Mouse (Mus musculus) stomach, postnatal 0 days (tissue): ENCODE data around the gene Fip1l1. TPM values are rescaled to one million over a fixed set of nuclear protein-coding genes. Genes with fewer than 3 reads are reported as not detected.

ENCODE experiments used
- ATAC-seq: fragments of 200-750 bp; cut with Nextera tagmentation; 2 replicates; pipeline ENCODE4 v1.8.0; 2017; ENCODE audit not compliant: low FRiP score, low TSS enrichment
- DNase-seq: peaks from one replicate; pipeline ENCODE4 v3.0.0-alpha.2; 2016; ENCODE audit warnings: low spot score
- H3K27ac ChIP-seq: fragments of 300-500 bp; sonication (generic); replicated peaks from 2 replicates; pipeline ENCODE4 v1.5.1; 2014; ENCODE audit warnings: mild to moderate bottlenecking, control low read depth
- H3K27me3 ChIP-seq: fragments of 300-500 bp; sonication (generic); 2 replicates; pipeline ENCODE4 v1.6.1; 2014; ENCODE audit warnings: low read length; ENCODE audit not compliant: control insufficient read depth, insufficient read depth
- H3K36me3 ChIP-seq: fragments of 300-500 bp; sonication (generic); 2 replicates; pipeline ENCODE4 v1.6.1; 2014; ENCODE audit warnings: low read length, mixed read lengths; ENCODE audit not compliant: control insufficient read depth, insufficient read depth
- H3K4me1 ChIP-seq: fragments of 300-500 bp; sonication (generic); replicated peaks from 2 replicates; pipeline ENCODE4 v1.6.1; 2014; ENCODE audit warnings: antibody characterized with exemption; ENCODE audit not compliant: control insufficient read depth, insufficient read depth
- H3K4me2 ChIP-seq: fragments of 300-500 bp; sonication (generic); replicated peaks from 2 replicates; pipeline ENCODE4 v1.6.1; 2014; ENCODE audit warnings: low read depth, mild to moderate bottlenecking, control low read depth, moderate library complexity
- H3K4me3 ChIP-seq: fragments of 300-500 bp; sonication (generic); 2 replicates; pipeline ENCODE4 v1.5.1; 2014; ENCODE audit warnings: low read depth, low read length, control low read depth
- H3K9ac ChIP-seq: fragments of 300-500 bp; sonication (generic); 2 replicates; pipeline ENCODE4 v1.6.1; 2014; ENCODE audit warnings: mild to moderate bottlenecking, low read length, control low read depth, mixed read lengths
- H3K9me3 ChIP-seq: fragments of 300-500 bp; sonication (generic); 2 replicates; pipeline ENCODE4 v1.6.1; 2016; ENCODE audit warnings: low read length; ENCODE audit not compliant: control insufficient read depth
- CTCF ChIP-seq: IDR thresholded peaks from 2 replicates; pipeline ENCODE4 v1.5.1; 2016; ENCODE audit warnings: antibody characterized with exemption, low read depth, mild to moderate bottlenecking, moderate library complexity
- EP300 ChIP-seq: optimal IDR thresholded peaks from 2 replicates; pipeline ENCODE3; 2016; ENCODE audit warnings: antibody characterized with exemption
- WGBS: fragments of 180-500 bp; shearing (Covaris S2); extraction: QIAGEN DNeasy Blood & Tissue Kit; methylation state at CpG from one replicate; pipeline ENCODE4 v1.1.7; 2014; 5-methylcytosine and 5-hydroxymethylcytosine counted together
- polyA plus RNA-seq: library from polyadenylated mRNA; unstranded; fragments of >200 nt; fragmentation: Nextera tagmentation; extraction: Ambion mirVana; gene quantifications from 2 replicates; pipeline ENCODE4 v1.2.1, GENCODE M21; 2015

Fip1l1 gene
- polyA plus RNA-seq, 1 experiment from 2014 or later = 33.3 TPM

DNA sequence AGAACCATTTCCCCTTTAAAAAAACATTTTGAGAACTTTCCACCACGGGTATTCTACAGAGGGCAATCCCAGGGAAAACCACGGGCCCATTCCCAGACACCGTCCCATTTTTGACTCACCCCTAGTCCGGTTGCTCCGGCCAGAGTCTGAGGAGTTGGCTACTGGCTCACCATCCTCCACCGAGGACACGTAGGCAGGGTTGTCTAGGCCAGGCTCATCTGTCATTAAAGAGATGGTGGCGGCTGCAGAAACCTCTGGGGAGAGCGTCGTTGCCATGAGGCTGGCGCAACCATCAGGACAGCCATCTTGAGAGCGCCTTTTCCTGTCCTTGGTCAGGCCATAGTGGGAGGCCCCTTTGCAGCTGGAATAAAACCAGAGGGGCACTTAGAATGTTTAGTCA, 92.8 kb downstream of the Fip1l1 start:
- ATAC-seq = no peak
- WGBS = 90% methylated on average over 12 of the region's 12 CpGs

DNA sequence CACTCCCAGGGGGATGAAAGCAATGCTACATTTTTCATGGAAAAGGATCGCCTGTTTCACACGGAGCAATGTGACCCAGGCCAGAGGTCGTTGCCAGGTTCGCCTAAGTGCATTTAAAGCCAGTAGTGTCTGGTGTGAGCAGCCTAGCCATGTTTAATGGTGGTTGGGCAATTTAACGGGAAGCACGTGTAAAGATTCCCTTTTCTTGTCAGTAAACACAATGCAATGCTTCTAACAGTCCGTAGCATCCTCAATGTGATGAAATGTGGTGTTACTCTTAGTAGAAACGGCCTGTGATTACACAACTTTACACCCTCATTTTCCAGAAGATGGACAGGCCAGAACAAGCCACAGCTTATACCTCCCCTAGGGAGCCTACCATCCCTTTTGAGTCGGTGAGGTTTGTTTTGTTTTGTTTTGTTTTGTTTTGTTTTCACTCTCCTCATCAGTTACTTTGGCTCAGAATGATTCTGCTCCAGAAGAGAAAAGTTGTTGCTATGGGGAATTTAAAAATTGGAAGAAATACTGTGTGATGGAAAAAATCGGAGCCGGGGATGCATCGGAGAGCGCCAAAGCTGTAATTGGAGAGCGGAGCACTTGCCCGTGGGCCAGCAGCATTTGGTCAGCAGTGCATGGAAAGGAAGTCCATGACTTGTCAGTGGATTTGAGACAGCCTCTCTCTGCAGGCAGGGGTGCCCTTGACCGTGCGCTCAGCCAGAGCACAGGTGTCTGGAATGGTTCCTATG, 97.3 kb downstream of the Fip1l1 start:
- TF ChIP-seq CTCF (no peak), EP300 (no peak)
- ATAC-seq = no peak; the same call in 1 of the 2 replicates
- WGBS = 56% methylated on average over 17 of the region's 17 CpGs
- Histone ChIP-seq H3K4me1 (no peaks in the 10 kb centered on the region), H3K4me2 (no peak overlapping the region), H3K36me3 (no peaks in the 10 kb centered on the region), H3K9ac (no peak overlapping the region), H3K4me3 (no peak overlapping the region), H3K27ac (no peak overlapping the region), H3K9me3 (no peaks in the 10 kb centered on the region), H3K27me3 (no peaks in the 10 kb centered on the region)
- DNase-seq = no peak

More for the DNA sequence above, 92.8 kb downstream of the Fip1l1 start:
- H3K4me2 ChIP-seq = no peak overlapping the region
- TF ChIP-seq EP300 = no peak
- no peak for TF ChIP-seq CTCF
- no peak for DNase-seq
- H3K27me3 ChIP-seq = no peaks in the 10 kb centered on the region
- H3K9ac ChIP-seq = no peak overlapping the region
- no peak overlapping the region for H3K27ac ChIP-seq
- H3K36me3 ChIP-seq = no peaks in the 10 kb centered on the region
- no peaks in the 10 kb centered on the region for H3K4me1 ChIP-seq
- H3K9me3 ChIP-seq = no peaks in the 10 kb centered on the region
- no peak overlapping the region for H3K4me3 ChIP-seq

DNA sequence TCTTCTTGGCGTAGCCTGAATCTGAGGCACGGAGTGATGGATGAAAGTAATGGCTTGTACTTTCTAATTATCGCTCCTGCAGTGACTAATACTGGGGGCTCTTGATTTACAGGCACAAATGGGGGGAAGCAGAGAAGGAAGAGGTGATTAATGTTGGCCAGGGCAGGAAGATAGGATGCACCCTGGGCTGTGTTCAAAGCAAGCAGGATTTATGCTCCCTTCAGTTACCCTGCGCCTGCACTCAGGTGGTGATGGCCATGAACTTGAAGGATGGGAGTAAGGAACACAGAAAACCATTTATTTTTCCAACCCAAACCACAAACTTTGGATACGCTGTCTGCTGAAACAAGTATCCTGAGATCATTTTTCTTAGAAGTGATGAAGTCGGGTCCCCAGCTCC, 98.2 kb downstream of the Fip1l1 start:
- no peak overlapping the region for H3K9ac ChIP-seq
- no peak for TF ChIP-seq CTCF
- TF ChIP-seq EP300 = no peak
- no peak overlapping the region for H3K4me3 ChIP-seq
- DNase-seq (no peak), ATAC-seq (no peak)
- no peaks in the 10 kb centered on the region for H3K9me3 ChIP-seq
- H3K4me1 ChIP-seq = no peaks in the 10 kb centered on the region
- no peaks in the 10 kb centered on the region for H3K27me3 ChIP-seq
- H3K36me3 ChIP-seq = no peaks in the 10 kb centered on the region
- no peak overlapping the region for H3K4me2 ChIP-seq
- H3K27ac ChIP-seq = no peak overlapping the region
- 75% methylated on average over 6 of the region's 6 CpGs for WGBS

DNA sequence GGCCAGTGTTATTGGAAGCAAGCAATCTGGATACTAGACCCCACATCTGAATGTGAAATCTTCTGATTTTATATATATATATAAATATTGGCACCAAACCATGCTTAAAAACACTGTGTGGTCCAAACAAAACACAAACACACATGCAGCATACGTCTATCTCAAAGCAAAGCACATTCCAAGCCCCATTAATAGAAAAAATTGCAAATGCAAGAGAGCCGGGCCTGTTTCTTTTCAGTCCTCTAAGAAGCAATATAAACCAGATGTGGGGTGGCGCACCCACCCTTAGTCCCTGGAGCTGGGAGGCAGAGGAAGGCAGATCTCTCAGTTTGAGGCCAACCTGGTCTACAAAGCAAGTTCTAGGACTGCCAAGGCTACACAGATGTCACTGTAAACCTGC, 99.1 kb downstream of the Fip1l1 start:
- H3K4me2 ChIP-seq = no peak overlapping the region
- no peak overlapping the region for H3K4me3 ChIP-seq
- TF ChIP-seq EP300 = no peak
- 69% methylated on average over 3 of the region's 3 CpGs for WGBS
- no peaks in the 10 kb centered on the region for H3K36me3 ChIP-seq
- no peak for DNase-seq
- no peaks in the 10 kb centered on the region for H3K9me3 ChIP-seq
- H3K27ac ChIP-seq = no peak overlapping the region
- H3K27me3 ChIP-seq = no peaks in the 10 kb centered on the region
- no peaks in the 10 kb centered on the region for H3K4me1 ChIP-seq
- ATAC-seq = no peak
- no peak overlapping the region for H3K9ac ChIP-seq

DNA sequence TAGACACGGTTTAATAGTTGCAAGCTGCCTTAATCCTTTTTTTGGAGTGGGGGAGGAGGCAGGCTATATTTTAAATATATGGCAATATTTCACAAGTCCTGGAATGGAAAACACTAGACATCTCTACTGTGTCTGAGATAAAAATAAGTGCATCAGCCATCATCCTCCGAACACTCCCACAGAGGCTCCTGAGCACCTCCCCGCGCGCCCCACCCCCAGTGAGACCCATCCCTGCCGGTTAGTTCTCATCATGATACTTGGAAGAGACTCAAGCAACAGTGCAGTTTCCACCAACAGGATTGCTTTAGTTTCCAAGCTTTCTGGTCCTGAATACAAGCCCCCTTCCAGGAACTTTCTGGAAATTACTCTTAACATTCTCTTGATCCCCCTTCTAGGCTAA, 104.3 kb downstream of the Fip1l1 start:
- Histone ChIP-seq H3K27me3 (no peaks in the 10 kb centered on the region), H3K9me3 (no peaks in the 10 kb centered on the region), H3K9ac (no peak overlapping the region), H3K4me1 (no peaks in the 10 kb centered on the region), H3K36me3 (no peaks in the 10 kb centered on the region), H3K4me2 (no peak overlapping the region), H3K4me3 (no peak overlapping the region), H3K27ac (no peak overlapping the region)
- ATAC-seq = no peak
- DNase-seq = no peak
- WGBS = 78% methylated on average over 6 of the region's 6 CpGs
- TF ChIP-seq EP300 (no peak), CTCF (no peak)

DNA sequence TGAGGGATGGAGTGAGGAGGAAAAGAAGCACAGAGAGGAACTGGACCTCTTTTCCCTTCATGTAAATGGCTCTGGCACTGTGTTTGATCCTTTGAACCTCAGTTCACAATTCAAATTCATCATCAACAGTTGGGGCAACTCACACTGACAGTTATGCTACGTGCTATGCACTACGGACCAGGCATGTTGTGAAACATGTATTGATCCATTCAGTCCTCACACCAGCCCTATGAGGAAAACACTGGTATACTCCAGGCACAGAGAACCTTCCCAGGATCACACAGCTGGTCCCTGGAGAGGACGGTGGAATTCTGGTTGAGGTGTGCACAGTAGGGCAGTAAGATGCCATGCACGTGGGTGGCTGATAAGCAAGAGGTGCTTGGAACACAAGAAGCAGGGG, 105.3 kb downstream of the Fip1l1 start:
- TF ChIP-seq CTCF (no peak), EP300 (no peak)
- no peak for DNase-seq
- H3K4me2 ChIP-seq = no peak overlapping the region
- H3K4me3 ChIP-seq = no peak overlapping the region
- no peak for ATAC-seq
- H3K4me1 ChIP-seq = no peaks in the 10 kb centered on the region
- WGBS = 73% methylated on average over 4 of the region's 4 CpGs
- no peaks in the 10 kb centered on the region for H3K36me3 ChIP-seq
- no peaks in the 10 kb centered on the region for H3K27me3 ChIP-seq
- no peaks in the 10 kb centered on the region for H3K9me3 ChIP-seq
- H3K9ac ChIP-seq = no peak overlapping the region
- H3K27ac ChIP-seq = no peak overlapping the region
